Mouse (Mus musculus) forebrain, embryonic 16.5 days (tissue): ENCODE data around the gene Pabpc4. TPM values are rescaled to one million over a fixed set of nuclear protein-coding genes. Genes with fewer than 3 reads are reported as not detected.

Source experiments
- ATAC-seq: fragments of 200-750 bp; cut with Nextera tagmentation; 2 replicates; pipeline ENCODE4 v1.8.0; 2017; ENCODE audit warnings: mild to moderate bottlenecking, moderate library complexity
- H3K27ac ChIP-seq: fragments of 300-500 bp; sonication (generic); 2 replicates; pipeline ENCODE4 v1.5.1; 2014; ENCODE audit warnings: low read length, control low read depth
- H3K27me3 ChIP-seq: fragments of 300-500 bp; sonication (generic); replicated peaks from 2 replicates; pipeline ENCODE4 v1.6.1; 2014; ENCODE audit warnings: low read length; ENCODE audit not compliant: control insufficient read depth, insufficient read depth
- H3K36me3 ChIP-seq: fragments of 300-500 bp; sonication (generic); 2 replicates; pipeline ENCODE4 v1.6.1; 2014; ENCODE audit not compliant: control insufficient read depth, insufficient read depth
- H3K4me1 ChIP-seq: fragments of 300-500 bp; sonication (generic); replicated peaks from 2 replicates; pipeline ENCODE4 v1.6.1; 2014; ENCODE audit warnings: low read length; ENCODE audit not compliant: control insufficient read depth, insufficient read depth
- H3K4me2 ChIP-seq: fragments of 300-500 bp; sonication (generic); 2 replicates; pipeline ENCODE4 v1.6.1; 2014; ENCODE audit warnings: mild to moderate bottlenecking, low read length, control low read depth
- H3K4me3 ChIP-seq: fragments of 300-500 bp; sonication (generic); replicated peaks from 2 replicates; pipeline ENCODE4 v1.5.1; 2014; ENCODE audit warnings: mild to moderate bottlenecking, low read length, control low read depth
- H3K9ac ChIP-seq: fragments of 300-500 bp; sonication (generic); replicated peaks from 2 replicates; pipeline ENCODE4 v1.6.1; 2014; ENCODE audit warnings: low read depth, low read length, control low read depth
- H3K9me3 ChIP-seq: fragments of 300-500 bp; sonication (generic); 2 replicates; pipeline ENCODE4 v1.6.1; 2016; ENCODE audit warnings: low read length; ENCODE audit not compliant: control insufficient read depth
- WGBS: fragments of 180-500 bp; shearing (Covaris S2); extraction: QIAGEN DNeasy Blood & Tissue Kit; methylation state at CpG from one replicate; pipeline ENCODE4 v1.1.7; 2014; 5-methylcytosine and 5-hydroxymethylcytosine counted together
- polyA plus RNA-seq: library from polyadenylated mRNA; unstranded; fragments of >200 nt; fragmentation: Nextera tagmentation; extraction: Ambion mirVana; gene quantifications from 2 replicates; pipeline ENCODE4 v1.2.1, GENCODE M21; 2015

Pabpc4 gene
- polyA plus RNA-seq, 1 experiment from 2014 or later: 34.5 TPM

DNA sequence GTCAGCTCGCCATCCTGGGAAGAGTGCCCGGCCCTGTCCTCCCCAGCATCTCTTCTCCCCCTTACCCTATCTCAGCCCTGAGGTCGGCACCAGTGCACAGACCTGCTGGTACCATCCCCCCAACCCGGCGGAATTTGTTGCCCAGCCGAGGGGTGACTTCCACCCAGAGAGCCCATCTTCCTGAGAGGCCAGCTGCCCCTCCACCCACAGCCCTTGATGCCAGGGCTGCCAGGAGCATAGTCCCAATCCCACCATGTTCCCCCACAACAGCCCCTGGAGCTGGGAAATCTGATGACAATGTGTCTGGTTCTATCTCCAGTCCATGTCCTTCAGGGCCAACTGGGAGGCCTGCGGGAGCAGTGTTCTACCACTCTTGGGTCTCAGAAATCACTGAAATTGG lies 15.9 kb upstream of the Pabpc4 start:
- no peaks in the 10 kb centered on the region for H3K36me3 ChIP-seq
- WGBS: 83% methylated on average over 7 of the region's 7 CpGs

DNA sequence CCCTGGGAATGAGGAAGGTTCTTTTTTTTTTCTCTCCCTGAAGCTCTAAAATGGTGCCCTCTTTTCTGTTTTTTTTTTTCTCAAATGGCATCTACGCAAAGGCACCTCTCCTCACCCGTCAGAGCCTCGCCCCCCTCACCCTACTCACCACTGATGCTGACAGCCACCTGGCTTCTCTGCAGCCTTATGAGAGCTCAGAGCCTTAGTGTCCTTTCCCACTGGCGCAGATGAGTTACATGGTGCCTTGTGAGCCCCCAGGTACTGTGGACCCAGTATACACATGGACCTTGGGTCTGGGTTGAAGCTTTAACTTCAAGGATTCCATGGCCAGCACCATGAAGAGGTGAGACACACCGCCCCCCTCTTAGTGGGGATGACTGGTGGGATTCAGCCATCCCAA lies 15.5 kb upstream of the Pabpc4 start:
- Histone ChIP-seq H3K4me1 (no peaks in the 10 kb centered on the region), H3K4me3 (no peak overlapping the region), H3K9me3 (no peaks in the 10 kb centered on the region), H3K27me3 (no peaks in the 10 kb centered on the region), H3K27ac (no peak overlapping the region), H3K36me3 (no peaks in the 10 kb centered on the region), H3K4me2 (no peak overlapping the region), H3K9ac (no peak overlapping the region)
- no peak for ATAC-seq
- WGBS: 93% methylated on average over 5 of the region's 5 CpGs

More for the DNA sequence above, 15.9 kb upstream of the Pabpc4 start:
- Histone ChIP-seq H3K9me3 (no peaks in the 10 kb centered on the region), H3K4me3 (no peak overlapping the region), H3K4me2 (no peak overlapping the region), H3K27ac (no peak overlapping the region), H3K9ac (no peak overlapping the region), H3K27me3 (no peaks in the 10 kb centered on the region), H3K4me1 (no peaks in the 10 kb centered on the region)
- no peak for ATAC-seq

DNA sequence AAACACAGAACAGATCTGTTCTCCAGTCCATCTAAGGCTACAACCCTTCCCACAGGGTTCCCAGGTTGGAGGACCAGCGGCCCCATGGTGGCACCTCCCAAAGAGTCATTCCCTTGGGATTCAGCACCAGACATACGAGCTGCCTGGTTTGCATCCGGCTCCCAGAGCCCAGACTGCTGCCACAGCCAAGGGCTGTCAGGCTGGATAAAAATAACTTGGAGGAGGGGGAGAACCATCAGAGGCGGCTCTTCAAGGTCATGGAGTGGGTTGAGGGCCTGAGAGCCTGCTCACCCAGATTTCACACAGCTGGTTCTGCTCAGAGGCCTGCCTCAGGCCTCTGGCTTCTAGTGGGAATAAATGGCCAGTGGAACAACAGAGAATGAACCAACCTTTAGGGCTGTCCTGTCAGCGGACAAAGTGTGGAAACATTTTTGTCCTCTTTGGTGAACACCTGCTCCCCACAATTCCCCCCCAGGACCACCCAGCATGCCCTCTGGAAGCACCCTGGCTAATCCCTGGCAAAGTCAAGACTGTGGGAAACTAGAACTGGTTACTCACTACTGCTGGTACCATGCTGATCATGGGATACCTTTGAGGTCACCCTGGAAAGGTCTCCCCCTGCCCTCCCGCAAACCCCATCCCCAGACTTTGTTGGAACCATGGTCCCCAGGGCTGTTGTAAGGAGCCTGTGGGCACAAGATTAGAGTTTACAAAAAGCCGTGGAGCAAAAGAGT lies 14.8 kb upstream of the Pabpc4 start:
- H3K4me1 ChIP-seq: no peaks in the 10 kb centered on the region
- H3K4me3 ChIP-seq: no peak overlapping the region
- 75% methylated on average over 7 of the region's 7 CpGs for WGBS
- no peak overlapping the region for H3K9ac ChIP-seq
- H3K9me3 ChIP-seq: no peaks in the 10 kb centered on the region
- ATAC-seq: no peak
- H3K36me3 ChIP-seq: no peaks in the 10 kb centered on the region
- H3K27ac ChIP-seq: no peak overlapping the region
- H3K4me2 ChIP-seq: no peak overlapping the region
- no peaks in the 10 kb centered on the region for H3K27me3 ChIP-seq

DNA sequence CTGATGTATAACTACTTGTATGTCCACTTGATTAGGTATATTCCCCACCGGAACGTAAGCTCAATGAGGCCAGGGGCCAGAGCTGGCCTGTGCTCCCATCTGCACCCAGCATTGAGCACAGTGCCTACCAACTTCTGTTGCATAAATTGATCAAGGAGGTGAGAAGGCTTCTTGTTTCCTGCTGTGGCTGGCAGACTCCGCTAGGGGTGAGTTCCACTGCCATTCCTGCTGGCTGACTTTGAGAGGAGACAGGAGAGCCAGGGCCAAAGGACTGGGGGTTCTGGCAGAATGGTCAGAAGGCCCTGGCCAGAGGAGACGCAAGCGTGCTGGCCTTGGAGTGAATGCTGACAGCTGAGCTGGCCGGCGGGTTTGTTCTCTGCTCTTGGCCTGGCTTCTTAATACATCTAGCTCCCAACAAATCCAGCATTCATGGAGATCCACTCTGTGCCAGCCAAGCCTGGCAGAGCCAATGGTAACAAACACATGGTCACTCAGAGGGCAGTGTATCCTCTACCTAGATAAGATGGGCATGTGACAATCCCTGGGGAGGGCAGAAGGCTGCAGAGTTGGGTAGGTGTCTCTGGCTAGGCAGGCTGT lies 13.1 kb upstream of the Pabpc4 start:
- no peaks in the 10 kb centered on the region for H3K27me3 ChIP-seq
- no peak overlapping the region for H3K4me2 ChIP-seq
- no peaks in the 10 kb centered on the region for H3K9me3 ChIP-seq
- no peak for ATAC-seq
- no peak overlapping the region for H3K9ac ChIP-seq
- H3K4me3 ChIP-seq: no peak overlapping the region
- no peaks in the 10 kb centered on the region for H3K4me1 ChIP-seq
- H3K36me3 ChIP-seq: no peaks in the 10 kb centered on the region
- WGBS: 72% methylated on average over 7 of the region's 7 CpGs
- no peak overlapping the region for H3K27ac ChIP-seq

DNA sequence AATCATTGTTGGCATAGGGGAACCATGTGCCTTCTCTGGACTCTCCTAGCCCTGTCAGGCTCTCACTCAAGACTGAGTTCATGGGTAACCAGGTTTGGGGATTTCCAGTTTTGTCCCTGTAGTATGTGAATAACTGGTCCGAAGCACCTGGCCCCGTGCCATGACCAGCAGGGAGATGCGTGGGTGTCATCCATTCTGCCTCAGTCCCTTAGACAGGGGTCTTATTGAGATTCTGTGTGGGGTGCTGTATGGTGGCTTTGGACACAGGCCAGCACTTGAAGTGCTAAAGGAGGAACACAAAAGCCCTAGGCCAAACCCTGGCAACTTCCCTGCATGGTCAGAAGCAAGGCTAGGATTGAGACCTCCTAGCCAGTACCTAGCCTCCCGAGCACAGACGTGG lies 9.9 kb upstream of the Pabpc4 start:
- Histone ChIP-seq H3K9me3 (no peaks in the 10 kb centered on the region), H3K4me1 (no peaks in the 10 kb centered on the region), H3K27ac (no peak overlapping the region), H3K36me3 (no peaks in the 10 kb centered on the region), H3K27me3 (no peaks in the 10 kb centered on the region), H3K4me3 (no peak overlapping the region), H3K4me2 (no peak overlapping the region), H3K9ac (no peak overlapping the region)
- ATAC-seq: 0 out of 2 replicates have a peak, but pooled peaks have one; percentile 36
- WGBS: 51% methylated on average over 5 of the region's 5 CpGs

DNA sequence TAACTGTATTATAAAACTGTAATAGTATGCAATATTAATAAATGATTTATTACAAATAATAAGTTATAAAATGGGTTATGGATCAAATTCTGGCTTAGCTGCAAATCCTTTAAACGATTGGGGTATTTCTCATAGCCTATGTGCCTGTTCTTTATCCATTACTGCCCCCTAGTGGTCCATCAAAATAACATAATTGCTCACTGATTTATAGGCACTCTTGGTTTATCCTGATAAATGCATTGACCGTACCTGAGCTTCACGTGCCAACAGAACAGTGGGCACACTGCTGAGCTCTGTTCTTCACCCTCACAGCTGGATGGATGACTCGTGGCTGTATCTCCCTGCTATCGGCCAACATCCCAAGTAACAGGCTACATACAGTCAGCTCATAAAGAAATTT lies 7.5 kb upstream of the Pabpc4 start:
- no peak overlapping the region for H3K27ac ChIP-seq
- no peak overlapping the region for H3K4me2 ChIP-seq
- H3K36me3 ChIP-seq: no peaks in the 10 kb centered on the region
- no peak overlapping the region for H3K4me3 ChIP-seq
- no peak overlapping the region for H3K9ac ChIP-seq
- WGBS: 20% methylated on average over 5 of the region's 5 CpGs
- H3K4me1 ChIP-seq: no peaks in the 10 kb centered on the region
- peak; percentile 23; the same call in 1 of the 2 replicates for ATAC-seq
- no peaks in the 10 kb centered on the region for H3K9me3 ChIP-seq
- H3K27me3 ChIP-seq: no peaks in the 10 kb centered on the region

DNA sequence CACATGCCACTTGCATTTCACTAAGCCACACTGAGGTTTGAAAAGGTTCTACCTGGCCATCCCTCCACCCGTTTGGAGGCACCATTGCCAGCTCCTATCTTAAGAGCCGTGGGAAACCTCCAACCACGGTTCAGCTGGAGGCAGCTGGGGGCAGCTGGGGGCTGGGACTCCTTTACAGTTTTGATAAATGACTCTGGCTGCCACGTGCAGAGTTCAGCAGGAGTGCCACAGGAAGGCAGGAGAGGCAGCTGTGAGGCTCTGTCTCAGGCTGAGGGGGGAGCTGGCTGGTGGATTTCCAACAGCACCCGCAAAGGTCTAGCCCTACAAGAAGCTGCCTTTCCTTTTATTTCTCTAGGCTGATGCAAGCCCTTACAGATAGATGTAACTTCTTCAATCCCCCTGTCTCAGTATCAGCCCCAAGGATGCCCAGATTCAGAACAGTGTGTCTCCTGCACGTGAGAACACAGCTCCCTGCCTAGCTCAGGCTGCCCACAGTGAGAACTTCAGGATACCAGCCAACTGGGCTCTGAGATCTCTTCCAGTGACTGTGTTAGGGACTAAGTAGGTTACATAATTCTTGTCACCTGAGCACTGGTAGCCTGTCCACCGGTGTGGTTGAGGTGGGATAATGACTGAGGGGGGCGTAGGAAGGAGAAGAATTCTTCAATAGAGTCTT lies 1.9 kb upstream of the Pabpc4 start:
- no peak overlapping the region for H3K4me2 ChIP-seq
- no peaks in the 10 kb centered on the region for H3K36me3 ChIP-seq
- H3K4me3 ChIP-seq: no peak overlapping the region
- H3K27ac ChIP-seq: no peak overlapping the region
- no peaks in the 10 kb centered on the region for H3K9me3 ChIP-seq
- H3K4me1 ChIP-seq: no peaks in the 10 kb centered on the region
- H3K9ac ChIP-seq: no peak overlapping the region
- no peaks in the 10 kb centered on the region for H3K27me3 ChIP-seq
- 63% methylated on average over 8 of the region's 8 CpGs for WGBS
- ATAC-seq: no peak

DNA sequence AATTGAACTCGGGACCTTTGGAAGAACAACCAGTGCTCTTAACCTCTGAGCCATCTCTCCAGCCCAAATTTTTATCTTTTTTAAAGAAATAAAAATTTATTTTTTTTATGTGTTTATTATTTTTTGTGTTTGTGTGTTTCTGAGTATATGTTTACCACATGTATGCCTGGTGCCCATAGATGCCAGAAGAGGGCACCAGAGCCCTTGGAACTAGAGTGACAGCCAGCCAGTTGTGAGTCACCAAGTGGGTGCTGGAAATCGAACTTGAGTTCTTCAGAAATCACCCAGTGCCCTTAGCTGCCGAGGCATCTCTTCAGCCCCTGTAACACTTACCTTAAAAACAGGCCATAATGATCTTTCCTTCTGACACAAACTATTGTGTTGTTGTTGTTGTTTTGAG lies 8.9 kb downstream of the Pabpc4 start:
- no peak overlapping the region for H3K4me3 ChIP-seq
- H3K9me3 ChIP-seq: no peaks in the 10 kb centered on the region
- H3K27ac ChIP-seq: no peak overlapping the region
- no peaks in the 10 kb centered on the region for H3K27me3 ChIP-seq
- 85% methylated on average over 3 of the region's 3 CpGs for WGBS
- no peak for ATAC-seq
- no peaks in the 10 kb centered on the region for H3K4me1 ChIP-seq
- no peaks in the 10 kb centered on the region for H3K36me3 ChIP-seq
- no peak overlapping the region for H3K9ac ChIP-seq
- H3K4me2 ChIP-seq: no peak overlapping the region

DNA sequence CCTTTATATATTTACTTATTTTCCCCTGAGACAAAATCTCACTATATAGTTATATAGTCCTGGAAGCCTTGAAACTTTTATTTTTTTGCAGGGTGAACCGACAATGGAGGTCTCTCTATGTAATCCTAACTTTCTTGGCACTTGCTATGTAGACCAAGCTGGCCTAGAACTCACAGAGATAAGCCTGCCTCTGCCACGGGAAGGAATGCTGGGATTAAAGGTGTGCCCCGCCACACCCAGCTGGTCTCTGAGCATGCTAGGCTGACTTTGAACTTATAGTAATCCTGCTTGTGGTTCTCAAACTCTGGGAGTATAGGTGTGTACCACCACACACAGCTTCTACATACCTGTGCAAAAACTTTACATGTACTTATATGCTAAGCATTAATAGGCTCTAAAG lies 18.0 kb downstream of the Pabpc4 start:
- Histone ChIP-seq H3K9ac (no peak overlapping the region), H3K4me1 (peaks cover 15% of the 10 kb centered on the region), H3K4me2 (no peak overlapping the region), H3K4me3 (no peak overlapping the region), H3K9me3 (no peaks in the 10 kb centered on the region), H3K36me3 (no peaks in the 10 kb centered on the region), H3K27me3 (no peaks in the 10 kb centered on the region), H3K27ac (no peak overlapping the region)
- WGBS: 80% methylated on average over 3 of the region's 3 CpGs
- no peak for ATAC-seq
